Mouse (Mus musculus): ENCODE measurements around the gene Tubgcp5. TPM values are rescaled to one million over a fixed set of nuclear protein-coding genes. Genes with fewer than 3 reads are reported as not detected.

Tubgcp5 gene
- total and polyA plus RNA-seq, 3 experiments, result 2.6 to 53.4 (median 45.6) TPM

DNA sequence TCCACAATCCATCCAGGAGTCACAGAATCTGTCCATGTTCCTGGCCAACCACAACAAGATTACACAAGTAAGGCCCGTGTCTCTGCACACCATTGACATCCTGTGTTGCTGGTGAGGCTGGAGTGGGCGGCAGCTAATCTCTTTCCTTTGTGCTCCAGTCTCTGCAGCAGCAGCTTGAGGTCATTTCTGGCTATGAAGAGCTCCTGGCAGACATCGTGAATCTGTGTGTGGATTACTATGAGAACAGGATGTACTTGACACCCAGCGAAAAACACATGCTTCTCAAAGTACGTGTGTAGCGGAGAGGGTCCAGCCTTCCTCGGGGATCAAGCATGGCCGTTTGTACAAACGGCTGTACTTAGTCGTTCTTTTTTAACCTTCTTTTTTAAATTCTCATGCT is 83.8 kb downstream of the Tubgcp5 start:
- no peak for TF ChIP-seq GATA2 (IDR thresholded peaks at IDR 0.05; ENCODE audit: borderline replicate concordance, low read depth, low read length)
- no peak for TF ChIP-seq CTCF (IDR thresholded peaks at IDR 0.05; ENCODE audit: low read depth, low read length)
- no peak for TF ChIP-seq POLR2AphosphoS5 (IDR thresholded peaks at IDR 0.05; ENCODE audit: insufficient replicate concordance, low read depth, low read length)
- TF ChIP-seq TAL1 (conservative IDR thresholded peaks at IDR 0.05; ENCODE audit: low read depth, low read length), result no peak
- TF ChIP-seq GATA1 (IDR thresholded peaks at IDR 0.05; ENCODE audit: borderline replicate concordance, low read length), result no peak
- no peak for ATAC-seq (ENCODE audit: extremely low read depth, insufficient number of reproducible peaks, low FRiP score, poor library complexity, severe bottlenecking)
- Histone ChIP-seq H3K4me3 (ENCODE audit: low read depth, low read length) (no peak overlapping the region), H3K9me3 (replicated peaks) (no peaks in the 10 kb centered on the region), H3K36me3 (replicated peaks) (peaks cover 88% of the 10 kb centered on the region), H3K4me1 (ENCODE audit: insufficient read depth, low read depth, low read length) (no peaks in the 10 kb centered on the region), H3K27me3 (ENCODE audit: insufficient read depth, low read length) (no peaks in the 10 kb centered on the region)
- no peak for DNase-seq (ENCODE audit: low spot score)

DNA sequence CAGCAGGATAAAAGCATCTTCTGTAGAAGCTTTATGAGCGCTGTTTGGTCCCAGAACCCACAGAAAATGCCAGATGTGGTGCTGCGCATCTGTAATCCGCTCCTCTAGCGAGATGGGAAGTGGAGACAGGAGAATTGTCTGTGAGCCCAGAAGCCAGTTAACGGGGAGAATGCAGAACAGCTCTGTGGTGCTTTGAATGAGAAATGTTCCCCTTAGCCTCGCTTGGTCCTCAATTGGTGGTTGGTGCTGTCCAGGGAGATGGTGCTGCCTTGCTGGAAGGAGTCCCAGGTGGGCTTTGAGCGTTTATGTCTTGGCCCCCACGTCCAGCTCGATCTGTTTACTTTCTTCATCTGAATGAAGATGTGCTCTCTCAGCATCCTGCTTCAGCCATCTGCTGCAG is 86.9 kb downstream of the Tubgcp5 start:
- peaks cover 74% of the 10 kb centered on the region for H3K36me3 ChIP-seq (replicated peaks)
- no peak for ATAC-seq (ENCODE audit: extremely low read depth, insufficient number of reproducible peaks, low FRiP score, poor library complexity, severe bottlenecking)

More for the DNA sequence above, 86.9 kb downstream of the Tubgcp5 start:
- TF ChIP-seq GATA1 (IDR thresholded peaks at IDR 0.05; ENCODE audit: borderline replicate concordance, low read length) (no peak), GATA2 (IDR thresholded peaks at IDR 0.05; ENCODE audit: borderline replicate concordance, low read depth, low read length) (no peak), POLR2AphosphoS5 (IDR thresholded peaks at IDR 0.05; ENCODE audit: insufficient replicate concordance, low read depth, low read length) (no peak), TAL1 (conservative IDR thresholded peaks at IDR 0.05; ENCODE audit: low read depth, low read length) (no peak), CTCF (IDR thresholded peaks at IDR 0.05; ENCODE audit: low read depth, low read length) (no peak)
- Histone ChIP-seq H3K4me3 (ENCODE audit: low read depth, low read length) (no peak overlapping the region), H3K4me1 (ENCODE audit: insufficient read depth, low read depth, low read length) (no peaks in the 10 kb centered on the region), H3K9me3 (replicated peaks) (no peaks in the 10 kb centered on the region), H3K27me3 (ENCODE audit: insufficient read depth, low read length) (no peaks in the 10 kb centered on the region)
- no peak for DNase-seq (ENCODE audit: low spot score)

Other genes starting within 250 kb of the Tubgcp5 start
- not detected in 2 replicates for gene Siglech, start 26.0 kb upstream of the Tubgcp5 start, total RNA-seq (2014; fragmentation: Nextera tagmentation)
- gene Siglech, start 26.0 kb upstream of the Tubgcp5 start, total RNA-seq (2017), result 0.06 and 0.16 TPM in 2 replicates
- gene Siglech, start 26.0 kb upstream of the Tubgcp5 start, polyA plus RNA-seq (2012), result not detected in 2 replicates
- gene Cyfip1, start 47.6 kb downstream of the Tubgcp5 start, total RNA-seq (2014; fragmentation: Nextera tagmentation), result 45.4 and 70.8 TPM in 2 replicates
- gene Cyfip1, start 47.6 kb downstream of the Tubgcp5 start, total RNA-seq (2017), result 53.8 and 60.7 TPM in 2 replicates
- 27.2 and 39.0 TPM in 2 replicates for gene Cyfip1, start 47.6 kb downstream of the Tubgcp5 start, polyA plus RNA-seq (2012)
- 57.3 and 59.1 TPM in 2 replicates for gene Nipa2, start 168.3 kb downstream of the Tubgcp5 start, total RNA-seq (2014; fragmentation: Nextera tagmentation)
- 45.7 and 46.8 TPM in 2 replicates for gene Nipa2, start 168.3 kb downstream of the Tubgcp5 start, total RNA-seq (2017)
- 8.4 and 8.9 TPM in 2 replicates for gene Nipa2, start 168.3 kb downstream of the Tubgcp5 start, polyA plus RNA-seq (2012)
- 6.4 and 10.2 TPM in 2 replicates for gene Nipa1, start 225.8 kb downstream of the Tubgcp5 start, total RNA-seq (2014; fragmentation: Nextera tagmentation)
- gene Nipa1, start 225.8 kb downstream of the Tubgcp5 start, total RNA-seq (2017), result 7.5 and 8.0 TPM in 2 replicates
- gene Nipa1, start 225.8 kb downstream of the Tubgcp5 start, polyA plus RNA-seq (2012), result 2.0 and 2.2 TPM in 2 replicates